Mouse (Mus musculus) neural tube, embryonic 15.5 days (tissue): Measurements from ENCODE around the gene Vps8. TPM values are rescaled to one million over a fixed set of nuclear protein-coding genes. Genes with fewer than 3 reads are reported as not detected.
A peak's percentile ranks its signal among the peaks of the same experiment; 100 is the strongest.

ENCODE experiments used
- ATAC-seq: fragments of 200-750 bp; cut with Nextera tagmentation; 2 replicates; pipeline ENCODE4 v1.8.0; 2017; ENCODE audit warnings: mild to moderate bottlenecking, moderate TSS enrichment, moderate library complexity; ENCODE audit not compliant: low FRiP score
- H3K27ac ChIP-seq: fragments of 300-500 bp; sonication (generic); replicated peaks from 2 replicates; pipeline ENCODE4 v1.5.1; 2015; ENCODE audit warnings: mild to moderate bottlenecking, inconsistent platforms
- H3K27me3 ChIP-seq: fragments of 300-500 bp; sonication (generic); replicated peaks from 2 replicates; pipeline ENCODE4 v1.6.1; 2015; ENCODE audit warnings: inconsistent platforms
- H3K36me3 ChIP-seq: fragments of 300-500 bp; sonication (generic); 2 replicates; pipeline ENCODE4 v1.6.1; 2015; ENCODE audit warnings: inconsistent platforms
- H3K4me1 ChIP-seq: fragments of 300-500 bp; sonication (generic); 2 replicates; pipeline ENCODE4 v1.6.1; 2015; ENCODE audit warnings: inconsistent platforms
- H3K4me2 ChIP-seq: fragments of 300-500 bp; sonication (generic); 2 replicates; pipeline ENCODE4 v1.6.1; 2015; ENCODE audit warnings: inconsistent platforms, mild to moderate bottlenecking, moderate library complexity
- H3K4me3 ChIP-seq: fragments of 300-500 bp; sonication (generic); replicated peaks from 2 replicates; pipeline ENCODE4 v1.5.1; 2015; ENCODE audit warnings: mild to moderate bottlenecking, inconsistent platforms
- H3K9ac ChIP-seq: fragments of 300-500 bp; sonication (generic); replicated peaks from 2 replicates; pipeline ENCODE4 v1.6.1; 2015; ENCODE audit warnings: mild to moderate bottlenecking, inconsistent platforms
- H3K9me3 ChIP-seq: fragments of 300-500 bp; sonication (generic); replicated peaks from 2 replicates; pipeline ENCODE4 v1.6.1; 2016; ENCODE audit warnings: inconsistent platforms
- WGBS: fragments of 180-500 bp; shearing (Covaris S2); methylation state at CpG from one replicate; pipeline ENCODE4 v1.1.7; 2015; ENCODE audit warnings: mixed read lengths; 5-methylcytosine and 5-hydroxymethylcytosine counted together
- polyA plus RNA-seq: library from polyadenylated mRNA; unstranded; fragments of >200 nt; fragmentation: Nextera tagmentation; extraction: Ambion mirVana; gene quantifications from 2 replicates; pipeline ENCODE4 v1.2.1, GENCODE M21; 2015

The Vps8 gene
- polyA plus RNA-seq, 1 experiment from 2014 or later, result 34.1 TPM

GRCm38 (mm10) chr16:21525376-21525775, 102.5 kb downstream of the Vps8 start:
- no peaks in the 10 kb centered on the region for H3K4me1 ChIP-seq
- ATAC-seq, result no peak
- no peak overlapping the region for H3K4me2 ChIP-seq
- H3K9me3 ChIP-seq, result no peaks in the 10 kb centered on the region
- H3K36me3 ChIP-seq, result peaks cover 17% of the 10 kb centered on the region
- WGBS, result 93% methylated on average over 1 of the region's 1 CpGs
- no peaks in the 10 kb centered on the region for H3K27me3 ChIP-seq
- no peak overlapping the region for H3K9ac ChIP-seq
- no peak overlapping the region for H3K27ac ChIP-seq
- H3K4me3 ChIP-seq, result no peak overlapping the region

- Histone ChIP-seq H3K27me3 (no peaks in the 10 kb centered on the region), H3K9me3 (no peaks in the 10 kb centered on the region), H3K4me2 (no peak overlapping the region), H3K27ac (no peak overlapping the region), H3K36me3 (peaks cover 17% of the 10 kb centered on the region), H3K4me3 (no peak overlapping the region), H3K9ac (no peak overlapping the region), H3K4me1 (no peaks in the 10 kb centered on the region)
- no peak for ATAC-seq
- WGBS, result 93% methylated on average over 10 of the region's 10 CpGs
These were observed 104.5 kb downstream of the Vps8 start for GRCm38 (mm10) chr16:21527271-21528007.

GRCm38 (mm10) chr16:21533503-21533902, 110.6 kb downstream of the Vps8 start:
- H3K4me1 ChIP-seq, result no peaks in the 10 kb centered on the region
- H3K27ac ChIP-seq, result no peak overlapping the region
- H3K36me3 ChIP-seq, result peaks cover 20% of the 10 kb centered on the region
- no peak overlapping the region for H3K4me2 ChIP-seq
- H3K4me3 ChIP-seq, result no peak overlapping the region
- no peak overlapping the region for H3K9ac ChIP-seq
- WGBS, result 85% methylated on average over 4 of the region's 4 CpGs
- H3K27me3 ChIP-seq, result no peaks in the 10 kb centered on the region
- ATAC-seq, result no peak
- H3K9me3 ChIP-seq, result no peaks in the 10 kb centered on the region

GRCm38 (mm10) chr16:21536240-21537005, 113.5 kb downstream of the Vps8 start:
- H3K36me3 ChIP-seq, result peaks cover 15% of the 10 kb centered on the region
- WGBS, result 80% methylated on average over 7 of the region's 7 CpGs
- no peak overlapping the region for H3K4me2 ChIP-seq
- no peak overlapping the region for H3K27ac ChIP-seq
- no peak for ATAC-seq
- H3K4me1 ChIP-seq, result no peaks in the 10 kb centered on the region
- H3K9ac ChIP-seq, result no peak overlapping the region
- no peak overlapping the region for H3K4me3 ChIP-seq
- H3K27me3 ChIP-seq, result no peaks in the 10 kb centered on the region
- no peaks in the 10 kb centered on the region for H3K9me3 ChIP-seq

GRCm38 (mm10) chr16:21537312-21537711, 114.4 kb downstream of the Vps8 start:
- Histone ChIP-seq H3K4me3 (no peak overlapping the region), H3K27ac (no peak overlapping the region)
- WGBS, result 65% methylated on average over 3 of the region's 3 CpGs

GRCm38 (mm10) chr16:21538889-21539288, 116.0 kb downstream of the Vps8 start:
- 44% methylated on average over 2 of the region's 2 CpGs for WGBS

More at GRCm38 (mm10) chr16:21537312-21537711, 114.4 kb downstream of the Vps8 start:
- H3K27me3 ChIP-seq, result no peaks in the 10 kb centered on the region
- no peaks in the 10 kb centered on the region for H3K4me1 ChIP-seq
- H3K9me3 ChIP-seq, result no peaks in the 10 kb centered on the region
- no peak overlapping the region for H3K9ac ChIP-seq
- peaks cover 15% of the 10 kb centered on the region for H3K36me3 ChIP-seq
- ATAC-seq, result no peak
- H3K4me2 ChIP-seq, result no peak overlapping the region

GRCm38 (mm10) chr16:21542559-21542958, 119.6 kb downstream of the Vps8 start:
- no peaks in the 10 kb centered on the region for H3K9me3 ChIP-seq
- peaks cover 7% of the 10 kb centered on the region for H3K36me3 ChIP-seq
- no peak overlapping the region for H3K9ac ChIP-seq
- no peaks in the 10 kb centered on the region for H3K4me1 ChIP-seq
- 53% methylated on average over 1 of the region's 1 CpGs for WGBS
- ATAC-seq, result no peak
- H3K27me3 ChIP-seq, result no peaks in the 10 kb centered on the region
- H3K27ac ChIP-seq, result no peak overlapping the region
- H3K4me2 ChIP-seq, result no peak overlapping the region
- no peak overlapping the region for H3K4me3 ChIP-seq

More at GRCm38 (mm10) chr16:21538889-21539288, 116.0 kb downstream of the Vps8 start:
- Histone ChIP-seq H3K36me3 (peaks cover 9% of the 10 kb centered on the region), H3K27me3 (no peaks in the 10 kb centered on the region), H3K4me2 (no peak overlapping the region), H3K9me3 (no peaks in the 10 kb centered on the region), H3K4me3 (no peak overlapping the region), H3K4me1 (no peaks in the 10 kb centered on the region), H3K9ac (no peak overlapping the region), H3K27ac (no peak overlapping the region)
- ATAC-seq, result no peak

GRCm38 (mm10) chr16:21547446-21547845, 124.5 kb downstream of the Vps8 start:
- Histone ChIP-seq H3K27ac (no peak overlapping the region), H3K4me2 (no peak overlapping the region), H3K36me3 (peaks cover 7% of the 10 kb centered on the region), H3K4me3 (no peak overlapping the region), H3K9ac (no peak overlapping the region), H3K9me3 (no peaks in the 10 kb centered on the region), H3K4me1 (no peaks in the 10 kb centered on the region), H3K27me3 (no peaks in the 10 kb centered on the region)
- 89% methylated on average over 5 of the region's 5 CpGs for WGBS
- no peak for ATAC-seq

GRCm38 (mm10) chr16:21549751-21550150, 126.8 kb downstream of the Vps8 start:
- no peaks in the 10 kb centered on the region for H3K9me3 ChIP-seq
- H3K4me2 ChIP-seq, result no peak overlapping the region
- no peak overlapping the region for H3K27ac ChIP-seq
- ATAC-seq, result no peak
- WGBS, result 78% methylated on average over 4 of the region's 4 CpGs
- no peak overlapping the region for H3K9ac ChIP-seq
- no peaks in the 10 kb centered on the region for H3K4me1 ChIP-seq
- peaks cover 7% of the 10 kb centered on the region for H3K36me3 ChIP-seq
- no peak overlapping the region for H3K4me3 ChIP-seq
- no peaks in the 10 kb centered on the region for H3K27me3 ChIP-seq

- Histone ChIP-seq H3K4me1 (no peaks in the 10 kb centered on the region), H3K27me3 (no peaks in the 10 kb centered on the region), H3K9ac (no peak overlapping the region), H3K4me3 (no peak overlapping the region), H3K4me2 (no peak overlapping the region), H3K9me3 (no peaks in the 10 kb centered on the region), H3K27ac (peak overlapping the region; percentile 45; the same call in 1 of the 2 replicates), H3K36me3 (peaks cover 1% of the 10 kb centered on the region)
- WGBS, result 66% methylated on average over 7 of the region's 7 CpGs
- no peak for ATAC-seq
These were observed 127.5 kb downstream of the Vps8 start for GRCm38 (mm10) chr16:21550453-21550852.

GRCm38 (mm10) chr16:21553506-21553905, 130.6 kb downstream of the Vps8 start:
- Histone ChIP-seq H3K36me3 (peaks cover 4% of the 10 kb centered on the region; the same call in 1 of the 2 replicates), H3K27me3 (no peaks in the 10 kb centered on the region), H3K27ac (no peak overlapping the region), H3K4me3 (no peak overlapping the region), H3K4me1 (no peaks in the 10 kb centered on the region), H3K9me3 (no peaks in the 10 kb centered on the region), H3K4me2 (no peak overlapping the region), H3K9ac (no peak overlapping the region)
- 87% methylated on average over 3 of the region's 3 CpGs for WGBS
- ATAC-seq, result no peak
